Mouse (Mus musculus) lung, postnatal 4 days (tissue): ENCODE results near the gene Mfap1a.
"Not testable (repeated sequence)": the region's sequence is repeated elsewhere in the genome, so short reads cannot be mapped to it uniquely, and the experiment has no call there.

ENCODE experiments used
- DNase-seq, 2 experiments: peaks; one replicate each; pipeline ENCODE4 v3.0.0; 2021

Gene Mfap1a

GRCm38 (mm10) chr2:121474180-121474535 lies 32.3 kb downstream of the Mfap1a start:
- DNase-seq = no peak

- peak; percentile 83 to 84 for DNase-seq
Observed at GRCm38 (mm10) chr2:121473301-121474179, 32.9 kb downstream of the Mfap1a start, which contains the start of gene Mfap1b. Gene Mfap1b, minus strand, starts transcription at chr2:121474067.

- DNase-seq = not testable (repeated sequence)
Observed at GRCm38 (mm10) chr2:121472783-121473182, 33.7 kb downstream of the Mfap1a start.

GRCm38 (mm10) chr2:121468982-121469381 lies 37.5 kb downstream of the Mfap1a start:
- not testable (repeated sequence) for DNase-seq

GRCm38 (mm10) chr2:121460071-121460470 lies 46.4 kb downstream of the Mfap1a start:
- no peak for DNase-seq

- peak; percentile 89 to 91 for DNase-seq
Observed at GRCm38 (mm10) chr2:121456692-121457642, 49.5 kb downstream of the Mfap1a start, which contains the start of gene Serinc4. Gene Serinc4, minus strand, starts transcription at chr2:121456781.

- no peak for DNase-seq
Observed at GRCm38 (mm10) chr2:121455534-121455933, 50.9 kb downstream of the Mfap1a start.

GRCm38 (mm10) chr2:121453917-121454316 lies 52.5 kb downstream of the Mfap1a start:
- DNase-seq = no peak

GRCm38 (mm10) chr2:121452990-121453389 lies 53.5 kb downstream of the Mfap1a start, which contains the start of gene Hypk:
Gene Hypk, plus strand, starts transcription at chr2:121453290.
- DNase-seq = no peak

- no peak for DNase-seq
Observed at GRCm38 (mm10) chr2:121452361-121452760, 54.1 kb downstream of the Mfap1a start.

GRCm38 (mm10) chr2:121450093-121450492 lies 56.4 kb downstream of the Mfap1a start:
- DNase-seq = peak; percentile 39 to 43

- no peak for DNase-seq
Observed at GRCm38 (mm10) chr2:121449545-121450011, 56.9 kb downstream of the Mfap1a start.

- peak; percentile 100 for DNase-seq
Observed at GRCm38 (mm10) chr2:121448739-121449535, 57.5 kb downstream of the Mfap1a start, which contains the start of gene Serf2. Gene Serf2, plus strand, starts transcription at chr2:121449195.

GRCm38 (mm10) chr2:121448136-121448535 lies 58.3 kb downstream of the Mfap1a start:
- peak in 1 of 2 experiments; percentile 62 for DNase-seq

GRCm38 (mm10) chr2:121447006-121447405 lies 59.5 kb downstream of the Mfap1a start:
- no peak for DNase-seq

GRCm38 (mm10) chr2:121446506-121446905 lies 60.0 kb downstream of the Mfap1a start:
- no peak for DNase-seq

GRCm38 (mm10) chr2:121445117-121445516 lies 61.3 kb downstream of the Mfap1a start:
- DNase-seq = no peak

GRCm38 (mm10) chr2:121444178-121444577 lies 62.3 kb downstream of the Mfap1a start, which contains the start of gene Ell3:
Gene Ell3, minus strand, starts transcription at chr2:121444278.
- DNase-seq = no peak

GRCm38 (mm10) chr2:121443068-121443349 lies 63.5 kb downstream of the Mfap1a start:
- DNase-seq = no peak

- DNase-seq = peak; percentile 76 to 81
Observed at GRCm38 (mm10) chr2:121442259-121443067, 64.0 kb downstream of the Mfap1a start.
